In the genomic region with DNA sequence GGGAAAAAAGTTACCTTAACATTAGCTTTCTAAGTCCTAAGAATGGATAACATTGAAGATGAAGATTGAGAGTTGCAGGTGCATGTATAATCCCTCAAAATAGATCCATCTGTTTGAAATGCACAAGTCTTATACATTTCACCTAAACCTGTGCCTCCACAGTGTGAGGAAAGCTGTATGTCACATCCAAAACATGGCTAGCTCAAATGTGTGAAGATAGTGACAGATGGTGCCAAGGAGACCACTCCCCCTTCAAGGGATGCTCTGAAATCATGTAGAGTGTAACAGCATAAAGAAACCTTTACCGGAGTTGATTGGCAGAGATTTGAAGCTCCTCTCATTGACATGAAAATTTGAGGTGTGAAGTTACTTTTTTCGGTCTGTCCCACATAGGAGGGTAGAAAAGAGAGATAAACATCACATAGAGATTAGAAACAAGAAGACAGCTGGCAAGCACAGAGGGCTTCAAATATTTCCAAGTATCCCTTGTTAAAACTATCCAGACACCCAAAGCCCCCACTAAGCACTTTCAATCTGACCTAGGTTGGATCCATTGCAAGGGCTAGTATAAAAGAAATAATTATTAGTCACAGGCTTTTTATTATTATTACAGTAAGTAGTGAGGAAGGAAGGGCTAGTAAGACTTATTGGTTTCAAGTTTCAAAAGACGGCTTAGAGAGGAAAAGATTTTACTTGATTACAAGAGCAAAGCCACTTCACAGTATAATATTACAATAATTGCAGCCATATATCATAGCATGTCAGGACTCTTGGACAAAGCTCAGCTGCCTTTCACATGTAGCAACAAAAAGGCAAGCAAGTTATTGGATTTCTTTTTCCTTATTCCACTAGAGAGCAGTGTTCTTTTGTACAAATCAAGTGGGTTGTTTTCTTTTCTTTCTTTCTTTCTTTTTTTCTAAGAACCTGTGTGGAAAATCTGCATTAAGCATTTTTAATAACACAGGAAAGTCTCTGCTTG, we compare ENCODE assay signal across 18 mouse cellular contexts.
A peak's percentile ranks its signal among the peaks of the same experiment; 100 is the strongest.
DNase-seq lines count a peak whose midpoint lies in the region; ATAC-seq and TF ChIP-seq lines count a peak whose summit lies in the region.
"Had no signal": no experiment of that assay in that cellular context is flagged by ENCODE, and none has a peak within 500 bp of the region (broad histone marks: within the 10 kb centered on the region; RNA-seq: fewer than 3 reads in every experiment).

No protein-coding gene starts in this region.

- H3K9ac ChIP-seq in forebrain, embryonic 11.5 days (ENCODE audit: low read length), result no peak overlapping the region
- no peak overlapping the region for H3K9ac ChIP-seq in lung, embryonic 14.5 days
- no peak overlapping the region for H3K9ac ChIP-seq in limb, embryonic 12.5 days (replicated peaks)
- H3K9ac ChIP-seq: heart, embryonic 13.5 days; hindbrain, embryonic 12.5 days; limb, embryonic 15.5 days; neural tube, embryonic 13.5 days had no signal

- H3K27ac ChIP-seq in forebrain, embryonic 11.5 days (ENCODE audit: low read depth, low read length), result no peak overlapping the region
- no peak overlapping the region for H3K27ac ChIP-seq in forebrain, embryonic 10.5 days
- no peak overlapping the region for H3K27ac ChIP-seq in lung, embryonic 14.5 days (ENCODE audit: low read depth)
- H3K27ac ChIP-seq in limb, embryonic 12.5 days, result no peak overlapping the region
- H3K27ac ChIP-seq: heart, embryonic 13.5 days; hindbrain, embryonic 12.5 days; limb, embryonic 15.5 days; neural tube, embryonic 13.5 days had no signal

- no peaks in the 10 kb centered on the region for H3K4me1 ChIP-seq in forebrain, embryonic 11.5 days (replicated peaks; ENCODE audit: control insufficient read depth, insufficient read depth, low read length)
- no peaks in the 10 kb centered on the region for H3K4me1 ChIP-seq in forebrain, embryonic 10.5 days
- H3K4me1 ChIP-seq in lung, embryonic 14.5 days (ENCODE audit: insufficient read depth), result no peaks in the 10 kb centered on the region
- H3K4me1 ChIP-seq in limb, embryonic 12.5 days (replicated peaks), result no peaks in the 10 kb centered on the region
- H3K4me1 ChIP-seq: heart, embryonic 13.5 days; hindbrain, embryonic 12.5 days; limb, embryonic 15.5 days; neural tube, embryonic 13.5 days had no signal

- TF ChIP-seq CTCF in lung, embryonic 14.5 days (IDR thresholded peaks at IDR 0.05; ENCODE audit: low read depth), result peak; percentile 28; the same call in 1 of the 2 replicates

- WGBS in forebrain, embryonic 11.5 days, result 71% methylated on average over 3 of the region's 3 CpGs
- 87% methylated on average over 3 of the region's 3 CpGs for WGBS in forebrain, embryonic 10.5 days
- WGBS in lung, embryonic 14.5 days, result 43% methylated on average over 3 of the region's 3 CpGs
- WGBS in limb, embryonic 12.5 days, result 49% methylated on average over 3 of the region's 3 CpGs

- H3K4me3 ChIP-seq in forebrain, embryonic 11.5 days (ENCODE audit: low read depth, low read length), result no peak overlapping the region
- no peak overlapping the region for H3K4me3 ChIP-seq in forebrain, embryonic 10.5 days
- no peak overlapping the region for H3K4me3 ChIP-seq in lung, embryonic 14.5 days (ENCODE audit: low read depth, low read length)
- no peak overlapping the region for H3K4me3 ChIP-seq in limb, embryonic 12.5 days (replicated peaks)
- H3K4me3 ChIP-seq: heart, embryonic 13.5 days; hindbrain, embryonic 12.5 days; limb, embryonic 15.5 days; neural tube, embryonic 13.5 days had no signal

- H3K9me3 ChIP-seq in forebrain, embryonic 11.5 days (ENCODE audit: control insufficient read depth, low read length), result no peaks in the 10 kb centered on the region
- H3K9me3 ChIP-seq in forebrain, embryonic 10.5 days, result no peaks in the 10 kb centered on the region
- no peaks in the 10 kb centered on the region for H3K9me3 ChIP-seq in lung, embryonic 14.5 days (ENCODE audit: low read depth, low read length)
- no peaks in the 10 kb centered on the region for H3K9me3 ChIP-seq in limb, embryonic 12.5 days
- H3K9me3 ChIP-seq: heart, embryonic 13.5 days; hindbrain, embryonic 12.5 days; limb, embryonic 15.5 days; neural tube, embryonic 13.5 days had no signal

- no peak overlapping the region for H3K4me2 ChIP-seq in forebrain, embryonic 11.5 days (ENCODE audit: low read depth, low read length, severe bottlenecking)
- H3K4me2 ChIP-seq in lung, embryonic 14.5 days, result no peak overlapping the region
- H3K4me2 ChIP-seq in limb, embryonic 12.5 days, result no peak overlapping the region
- H3K4me2 ChIP-seq: heart, embryonic 13.5 days; hindbrain, embryonic 12.5 days; limb, embryonic 15.5 days; neural tube, embryonic 13.5 days had no signal

- no peaks in the 10 kb centered on the region for H3K36me3 ChIP-seq in forebrain, embryonic 11.5 days (ENCODE audit: control insufficient read depth, insufficient read depth, low read length)
- no peaks in the 10 kb centered on the region for H3K36me3 ChIP-seq in forebrain, embryonic 10.5 days (replicated peaks)
- H3K36me3 ChIP-seq in lung, embryonic 14.5 days (ENCODE audit: insufficient read depth), result no peaks in the 10 kb centered on the region
- no peaks in the 10 kb centered on the region for H3K36me3 ChIP-seq in limb, embryonic 12.5 days
- H3K36me3 ChIP-seq: heart, embryonic 13.5 days; hindbrain, embryonic 12.5 days; limb, embryonic 15.5 days; neural tube, embryonic 13.5 days had no signal

- DNase-seq in forebrain, embryonic 11.5 days (ENCODE audit: low spot score), result no peak
- no peak for DNase-seq in forebrain, embryonic 10.5 days (ENCODE audit: extremely low spot score, low spot score)
- DNase-seq in lung, embryonic 14.5 days, result peak; percentile 37
- no peak for DNase-seq in lung, adult 18-20 months
- DNase-seq in fibroblast of lung, adult 2 months (ENCODE audit: low read depth), result peak; percentile 39
- DNase-seq in thymus, postnatal 14 days, result no peak
- no peak for DNase-seq in adrenal gland, postnatal 10 days
- DNase-seq: cerebellum, adult 9-11 months; gastrocnemius, postnatal 14 days; kidney, adult 9 months; lung, postnatal 14 days; thymus, adult 18-20 months had no signal

- no peaks in the 10 kb centered on the region for H3K27me3 ChIP-seq in forebrain, embryonic 11.5 days (ENCODE audit: control insufficient read depth, insufficient read depth, low read length)
- H3K27me3 ChIP-seq in forebrain, embryonic 10.5 days (ENCODE audit: poor library complexity, severe bottlenecking), result no peaks in the 10 kb centered on the region
- H3K27me3 ChIP-seq in lung, embryonic 14.5 days (ENCODE audit: insufficient read depth, low read length), result no peaks in the 10 kb centered on the region
- no peaks in the 10 kb centered on the region; the same call in 1 of the 2 replicates for H3K27me3 ChIP-seq in limb, embryonic 12.5 days
- H3K27me3 ChIP-seq: heart, embryonic 13.5 days; hindbrain, embryonic 12.5 days; neural tube, embryonic 13.5 days had no signal

- 0 out of 2 replicates have a peak, but pooled peaks have one; percentile 39 for ATAC-seq in forebrain, embryonic 11.5 days (replicated peaks; ENCODE audit: low FRiP score)
- ATAC-seq in lung, embryonic 14.5 days (ENCODE audit: insufficient read depth), result no peak
- ATAC-seq in limb, embryonic 12.5 days (ENCODE audit: insufficient number of reproducible peaks, insufficient read depth, low FRiP score, low TSS enrichment, low read depth), result peak; percentile 59; the same call in 1 of the 2 replicates
- ATAC-seq: midbrain, embryonic 16.5 days had no signal

Comparison
In these comparisons a context has a peak if more than half of its experiments do, and no peak if none do; other contexts are left out.
1. DNase-seq: peak in lung, embryonic 14.5 days (single experiment) and fibroblast of lung, adult 2 months (single experiment); none in forebrain, embryonic 11.5 days (single experiment), forebrain, embryonic 10.5 days (single experiment), lung, adult 18-20 months (0 of 2), thymus, postnatal 14 days (single experiment) and adrenal gland, postnatal 10 days (single experiment).